Mouse (Mus musculus): ENCODE measurements around the gene Cpne9. TPM values are rescaled to one million over a fixed set of nuclear protein-coding genes. Genes with fewer than 3 reads are reported as not detected.

The Cpne9 gene
- polyA plus RNA-seq (2017; shearing (Covaris generic)) = not detected

DNA sequence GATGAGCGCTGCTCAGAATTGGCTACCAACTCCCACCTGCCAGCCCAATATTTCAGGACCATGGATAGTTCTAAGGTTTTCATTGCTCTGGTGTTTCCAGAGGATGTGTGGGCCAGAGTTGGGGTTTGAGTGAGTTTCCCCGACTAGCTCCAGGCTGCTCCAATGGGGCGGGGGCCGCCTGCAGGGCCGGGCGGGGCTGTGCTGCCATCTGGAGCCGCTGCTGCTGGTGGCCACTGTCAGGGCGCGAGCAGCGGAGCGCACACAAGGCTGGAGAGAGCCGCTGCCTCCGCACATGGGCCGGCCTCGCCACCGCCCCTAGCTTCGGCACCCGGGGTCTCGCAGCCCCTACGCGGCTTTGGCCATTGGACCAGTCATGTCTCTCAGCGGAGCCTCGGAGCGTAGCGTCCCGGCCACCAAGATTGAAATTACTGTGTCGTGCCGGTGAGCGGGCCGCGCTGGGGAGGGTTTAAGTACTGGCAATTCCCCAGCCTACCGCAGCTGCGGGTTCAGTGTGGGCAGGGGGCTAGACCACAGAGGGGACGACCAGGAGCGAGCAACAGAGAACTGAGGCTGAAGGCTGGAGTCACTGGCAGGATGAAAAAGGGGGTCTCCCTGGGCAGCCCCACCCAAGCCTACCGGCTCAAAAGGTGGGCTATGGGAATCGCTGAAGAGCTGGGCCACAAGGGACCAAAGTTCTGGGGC, at the start of gene Cpne9:
Cpne9 (plus strand) TSS at position 207 of the 702 bp plus-strand sequence.

DNA sequence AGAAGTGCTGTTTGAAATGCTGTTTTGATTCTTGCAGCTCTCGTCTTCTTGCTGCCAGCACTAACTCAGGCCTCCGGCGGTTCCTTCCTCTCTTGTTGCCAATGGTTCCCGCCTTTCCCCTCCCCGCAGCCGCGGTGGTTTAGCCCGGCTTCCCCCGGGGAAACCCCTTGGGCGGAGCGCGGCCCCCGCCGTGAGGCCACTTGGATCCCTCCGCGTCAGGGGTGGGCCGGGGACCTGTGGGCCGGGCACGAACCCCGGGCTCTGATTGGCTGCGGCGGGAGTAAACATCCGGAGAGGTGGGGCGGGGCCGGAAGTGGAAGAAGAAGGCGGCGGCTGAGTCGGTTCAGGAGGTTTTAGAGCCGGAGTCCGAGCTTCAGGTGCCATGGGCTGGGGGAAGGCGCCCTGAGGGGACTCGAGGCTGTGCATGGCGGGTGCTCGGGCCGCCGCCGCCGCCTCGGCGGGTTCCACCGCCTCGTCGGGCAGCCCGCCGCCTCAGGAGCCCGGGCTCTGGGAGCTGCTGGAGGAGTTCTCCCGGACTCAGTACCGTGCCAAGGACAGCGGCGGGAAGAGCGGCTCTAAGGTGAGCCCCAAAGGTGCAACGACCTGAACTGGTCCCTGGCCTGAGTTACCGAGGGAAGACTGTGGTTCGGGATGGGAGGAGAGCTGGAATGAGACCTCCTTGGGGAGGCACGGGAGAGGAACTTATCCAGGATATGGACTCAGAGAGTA, 44.4 kb upstream of the Cpne9 start, which contains the start of gene Mtmr14:
Mtmr14 (plus strand) TSS at position 302 of the 729 bp plus-strand sequence.

DNA sequence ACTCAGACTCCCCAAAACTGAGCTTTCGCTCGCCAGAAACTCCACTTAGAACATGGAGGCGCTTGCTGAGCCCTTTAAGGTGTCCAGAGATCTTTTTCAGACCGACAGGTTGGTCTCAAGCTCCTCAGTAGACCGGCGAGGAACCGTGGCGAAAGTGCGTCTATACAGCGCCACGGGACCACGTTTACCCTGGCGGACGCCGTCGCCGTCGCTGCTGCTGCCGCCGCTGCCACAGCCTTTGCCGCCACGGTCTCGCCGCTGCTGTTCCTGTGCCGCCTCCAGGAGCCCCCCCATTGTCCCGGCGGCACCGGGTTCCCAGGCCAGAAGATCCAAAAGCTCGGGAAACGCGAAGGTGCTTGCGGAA, 24.9 kb downstream of the Cpne9 start, which contains the start of gene Brpf1:
Brpf1 (plus strand) TSS at position 152 of the 364 bp plus-strand sequence.

DNA sequence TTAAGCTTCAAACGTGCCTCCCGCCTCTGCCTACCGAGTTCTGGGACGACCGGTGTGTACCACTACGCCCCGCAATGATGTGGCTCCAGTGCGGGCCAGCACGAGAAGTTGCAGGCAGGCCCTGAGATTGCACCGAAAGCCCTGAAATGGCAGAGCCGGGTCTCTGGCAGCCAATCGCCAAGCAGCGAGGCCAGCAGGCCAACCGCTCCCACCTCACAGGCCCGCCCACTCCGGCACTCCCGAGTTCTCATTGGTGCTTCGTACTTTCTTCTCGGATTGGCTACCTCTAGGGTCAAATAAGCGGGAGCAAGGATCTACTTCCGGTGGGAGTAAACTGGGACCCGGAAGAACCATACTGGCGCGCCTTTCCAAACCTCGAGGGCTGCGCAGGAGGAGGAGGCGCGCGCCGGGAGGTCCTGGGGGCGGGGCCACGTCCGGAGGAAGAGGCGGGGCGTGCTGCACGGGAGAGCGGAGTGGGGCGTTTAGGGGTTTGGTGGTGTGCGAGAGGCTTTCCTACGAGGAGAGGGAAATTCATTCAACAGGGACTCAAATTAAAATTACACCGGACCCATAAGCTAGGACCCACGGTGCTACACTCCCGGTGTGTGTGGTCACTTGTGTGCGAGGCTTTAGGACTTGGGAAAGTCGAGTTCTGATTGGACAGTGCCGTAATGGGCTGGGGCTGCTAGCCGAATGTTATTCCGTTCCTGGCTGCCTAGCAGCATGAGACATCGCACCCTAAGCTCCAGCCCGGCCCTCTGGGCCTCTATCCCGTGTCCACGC, 44.6 kb downstream of the Cpne9 start, which contains the start of gene Ogg1:
Ogg1 (plus strand) TSS at position 440 of the 783 bp plus-strand sequence.

DNA sequence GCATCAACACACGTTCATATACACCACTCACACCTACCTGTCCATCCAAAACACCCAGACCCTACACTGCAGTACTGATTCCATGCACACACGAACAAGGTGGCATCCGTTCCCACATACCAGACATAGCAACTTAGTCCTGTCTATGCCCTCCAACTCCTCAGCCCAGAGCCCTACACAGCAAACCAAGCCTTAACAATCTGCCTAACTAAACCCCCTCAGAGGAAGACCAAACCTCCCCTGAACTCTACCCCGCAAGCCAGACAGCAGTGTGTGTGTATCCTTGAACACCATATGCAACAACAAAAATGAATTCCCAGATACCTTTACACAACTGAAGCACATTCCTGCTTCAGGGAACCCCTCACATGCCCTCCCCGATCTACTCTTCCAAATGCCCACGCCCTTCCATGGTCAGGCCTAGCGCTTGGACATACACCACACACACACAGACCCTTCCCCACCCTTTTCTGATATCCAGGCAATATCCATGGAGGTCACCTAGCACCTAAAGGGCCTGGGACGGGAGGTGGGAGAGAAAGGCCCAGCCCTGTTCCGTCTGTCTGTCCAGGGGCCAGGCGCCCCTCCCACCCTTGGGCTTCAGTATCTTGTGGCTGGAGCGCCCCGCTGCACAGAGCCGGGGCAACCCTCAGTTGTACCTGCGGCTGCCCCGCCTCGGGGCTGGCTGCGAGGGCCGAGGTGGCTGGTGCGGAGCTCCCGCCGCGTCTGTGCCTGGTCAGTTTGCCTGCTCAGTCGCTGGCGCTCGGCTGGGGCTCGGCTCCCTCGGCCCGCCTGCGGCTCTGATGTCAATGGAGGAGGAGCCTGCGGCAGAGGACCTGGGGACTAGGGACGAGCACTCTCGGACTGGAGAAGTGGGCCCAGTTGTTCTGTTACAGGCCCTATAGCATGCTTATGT, 61.3 kb downstream of the Cpne9 start, which contains the start of gene Camk1:
Camk1 (minus strand) TSS at position 808 of the 916 bp plus-strand sequence.

Other genes starting within 250 kb of the Cpne9 start
- gene Thumpd3, start 236.1 kb upstream of the Cpne9 start, polyA plus RNA-seq (2017; shearing (Covaris generic)) = 114 TPM
- 76.1 TPM for gene Setd5, start 204.9 kb upstream of the Cpne9 start, polyA plus RNA-seq (2017; shearing (Covaris generic))
- gene Lhfpl4, start 86.9 kb upstream of the Cpne9 start, polyA plus RNA-seq (2017; shearing (Covaris generic)) = 0.38 TPM
- 56.2 TPM for gene Mtmr14, start 44.5 kb upstream of the Cpne9 start, polyA plus RNA-seq (2017; shearing (Covaris generic))
- gene Brpf1, start 24.8 kb downstream of the Cpne9 start, polyA plus RNA-seq (2017; shearing (Covaris generic)) = 54.8 TPM
- gene Ogg1, start 44.7 kb downstream of the Cpne9 start, polyA plus RNA-seq (2017; shearing (Covaris generic)) = 12.3 TPM
- gene Camk1, start 61.7 kb downstream of the Cpne9 start, polyA plus RNA-seq (2017; shearing (Covaris generic)) = 5.9 TPM
- gene Tada3, start 95.6 kb downstream of the Cpne9 start, polyA plus RNA-seq (2017; shearing (Covaris generic)) = 70.9 TPM
- gene Arpc4, start 95.8 kb downstream of the Cpne9 start, polyA plus RNA-seq (2017; shearing (Covaris generic)) = 579 TPM
- gene Ttll3, start 107.0 kb downstream of the Cpne9 start, polyA plus RNA-seq (2017; shearing (Covaris generic)) = 16.4 TPM
- gene Rpusd3, start 137.0 kb downstream of the Cpne9 start, polyA plus RNA-seq (2017; shearing (Covaris generic)) = 18.0 TPM
- gene Cidec, start 153.5 kb downstream of the Cpne9 start, polyA plus RNA-seq (2017; shearing (Covaris generic)) = not detected
- gene Jagn1, start 160.3 kb downstream of the Cpne9 start, polyA plus RNA-seq (2017; shearing (Covaris generic)) = 61.7 TPM
- gene Il17re, start 176.2 kb downstream of the Cpne9 start, polyA plus RNA-seq (2017; shearing (Covaris generic)) = 0.29 TPM
- 0.27 TPM for gene Il17rc, start 189.1 kb downstream of the Cpne9 start, polyA plus RNA-seq (2017; shearing (Covaris generic))
- 13.0 TPM for gene Creld1, start 201.0 kb downstream of the Cpne9 start, polyA plus RNA-seq (2017; shearing (Covaris generic))
- 0.49 TPM for gene Prrt3, start 219.6 kb downstream of the Cpne9 start, polyA plus RNA-seq (2017; shearing (Covaris generic))
- 110 TPM for gene Emc3, start 249.3 kb downstream of the Cpne9 start, polyA plus RNA-seq (2017; shearing (Covaris generic))
- 3.7 TPM for gene Fancd2, start 249.4 kb downstream of the Cpne9 start, polyA plus RNA-seq (2017; shearing (Covaris generic))

Measured in inflammation-experienced regulatory T-cells, adult 16 weeks (primary cell).